9 mouse cellular contexts compared by ENCODE assay signal in the genomic region with DNA sequence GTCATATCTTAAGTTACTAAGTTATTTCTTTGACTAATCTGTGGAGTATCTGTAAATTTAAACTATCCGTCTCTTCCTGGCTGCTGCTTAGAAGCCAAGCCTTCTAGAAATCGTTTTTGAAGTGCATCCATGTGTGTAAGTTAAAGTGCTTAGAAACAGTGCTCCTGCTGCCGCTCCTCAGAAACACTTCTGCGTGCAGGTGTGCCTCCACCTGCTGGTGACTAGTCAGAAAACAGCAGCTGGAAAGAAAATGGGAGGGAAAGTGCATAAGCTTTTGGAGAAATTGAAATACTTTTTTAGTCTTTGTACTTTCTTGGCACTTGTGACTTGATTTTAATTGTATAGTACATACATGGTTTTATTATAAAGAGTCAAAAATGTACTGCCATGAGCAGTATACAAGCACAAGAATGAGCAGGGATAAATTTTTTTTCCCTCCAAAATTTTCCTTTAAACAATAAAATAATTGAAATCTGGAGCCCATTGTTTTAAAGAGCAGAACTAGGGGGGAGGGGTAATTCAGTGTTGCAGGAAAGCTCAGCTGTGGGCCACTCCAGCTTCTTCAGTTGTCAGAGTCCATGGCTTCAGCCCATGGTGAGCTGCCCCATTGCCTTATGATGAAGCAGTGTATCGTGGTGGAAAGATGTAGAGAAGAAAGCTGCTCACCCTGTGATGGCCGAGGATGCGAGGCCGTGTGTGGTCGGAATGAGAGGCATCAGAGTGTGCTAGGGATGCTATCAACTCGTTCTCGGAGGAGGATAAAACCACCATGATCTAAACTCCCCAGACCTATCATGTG. TPM values are rescaled to one million over a fixed set of nuclear protein-coding genes. Genes with fewer than 3 reads are reported as not detected.
DNase-seq lines count a peak whose midpoint lies in the region; ATAC-seq and TF ChIP-seq lines count a peak whose summit lies in the region.
"Had no signal": no experiment of that assay in that cellular context is flagged by ENCODE, and none has a peak within 500 bp of the region (broad histone marks: within the 10 kb centered on the region; RNA-seq: fewer than 3 reads in every experiment).

No protein-coding gene starts in this region.

- no peak overlapping the region for H3K27ac ChIP-seq in heart, adult 2 months
- H3K27ac ChIP-seq in embryonic facial prominence, embryonic 14.5 days (replicated peaks; ENCODE audit: low read depth, low read length), result no peak overlapping the region
- H3K27ac ChIP-seq in cerebellum, adult 2 months (ENCODE audit: insufficient read depth, low read length), result no peak overlapping the region
- H3K27ac ChIP-seq: midbrain, embryonic 15.5 days had no signal

- no peak for TF ChIP-seq POLR2A in heart, adult 2 months (IDR thresholded peaks at IDR 0.05; ENCODE audit: insufficient read depth, low read depth, low read length)
- TF ChIP-seq POLR2A in cerebellum, adult 2 months (IDR thresholded peaks at IDR 0.05; ENCODE audit: borderline replicate concordance, insufficient read depth, low read length), result no peak

- no peak for ATAC-seq in embryonic facial prominence, embryonic 14.5 days (ENCODE audit: low read depth)
- ATAC-seq: midbrain, embryonic 15.5 days had no signal

- no peak for DNase-seq in heart, adult 2 months
- no peak for DNase-seq in heart, postnatal 36 days
- peak; percentile 14 for DNase-seq in right cerebral cortex, postnatal 14 days
- DNase-seq in right cerebral cortex, postnatal 36 days (ENCODE audit: low spot score in 2 of 2), result no peak
- DNase-seq in embryonic facial prominence, embryonic 14.5 days (ENCODE audit: low spot score), result peak; percentile 53
- peak; percentile 18 for DNase-seq in thymus, postnatal 25 days
- DNase-seq in spleen, adult 12 weeks (ENCODE audit: low spot score), result no peak
- no peak for DNase-seq in cerebellum, adult 2 months

- H3K36me3 ChIP-seq in heart, adult 2 months (ENCODE audit: control insufficient read depth, insufficient read depth, low read length), result no peaks in the 10 kb centered on the region
- H3K36me3 ChIP-seq in embryonic facial prominence, embryonic 14.5 days (ENCODE audit: control insufficient read depth, insufficient read depth, low read length), result 0 out of 2 replicates have a peak, but pooled peaks cover 5% of the 10 kb centered on the region
- H3K36me3 ChIP-seq: midbrain, embryonic 15.5 days had no signal

- no peak overlapping the region for H3K4me3 ChIP-seq in heart, adult 2 months
- H3K4me3 ChIP-seq in embryonic facial prominence, embryonic 14.5 days (ENCODE audit: low read depth, low read length), result no peak overlapping the region
- H3K4me3 ChIP-seq in cerebellum, adult 2 months (replicated peaks; ENCODE audit: insufficient read depth, low read depth, low read length), result no peak overlapping the region
- H3K4me3 ChIP-seq: midbrain, embryonic 15.5 days had no signal

- no peak for TF ChIP-seq EP300 in heart, adult 2 months (IDR thresholded peaks at IDR 0.05; ENCODE audit: insufficient read depth, low read depth, low read length)

- H3K4me1 ChIP-seq in heart, adult 2 months (ENCODE audit: control insufficient read depth, insufficient read depth, low read length), result no peaks in the 10 kb centered on the region
- no peaks in the 10 kb centered on the region for H3K4me1 ChIP-seq in embryonic facial prominence, embryonic 14.5 days (ENCODE audit: control insufficient read depth, insufficient read depth, low read length)
- peaks cover 2% of the 10 kb centered on the region; the same call in 1 of the 2 replicates for H3K4me1 ChIP-seq in cerebellum, adult 2 months (ENCODE audit: control insufficient read depth, insufficient read depth, low read length)
- H3K4me1 ChIP-seq: midbrain, embryonic 15.5 days had no signal

- H3K9me3 ChIP-seq in embryonic facial prominence, embryonic 14.5 days (ENCODE audit: control insufficient read depth, low read length), result no peaks in the 10 kb centered on the region
- H3K9me3 ChIP-seq: midbrain, embryonic 15.5 days had no signal

- 80% methylated on average over 11 of the region's 11 CpGs for WGBS in heart, adult 2 months
- 77% methylated on average over 11 of the region's 11 CpGs for WGBS in embryonic facial prominence, embryonic 14.5 days
- 82% methylated on average over 11 of the region's 11 CpGs for WGBS in cerebellum, adult 2 months

- intact Hi-C loops in heart, adult 2 months (cut with DNase I), result loop anchor here (10.0 kb wide), 1 partner anchor 315 kb away; no protein-coding TSS in a partner anchor
- intact Hi-C loops in heart, postnatal 36 days (cut with DNase I), result no loop called here

- no peak overlapping the region for H3K4me2 ChIP-seq in embryonic facial prominence, embryonic 14.5 days (ENCODE audit: low read depth, low read length)
- H3K4me2 ChIP-seq: midbrain, embryonic 15.5 days had no signal

- peak; percentile 51 for TF ChIP-seq CTCF in heart, adult 2 months (IDR thresholded peaks at IDR 0.05)
- TF ChIP-seq CTCF in cerebellum, adult 2 months (IDR thresholded peaks at IDR 0.05; ENCODE audit: borderline replicate concordance, insufficient read depth, low read depth, low read length), result no peak

- H3K79me2 ChIP-seq in heart, adult 2 months (replicated peaks; ENCODE audit: control insufficient read depth, insufficient read depth, low read length), result no peaks in the 10 kb centered on the region

- H3K27me3 ChIP-seq in heart, adult 2 months (ENCODE audit: control insufficient read depth, insufficient read depth, low read length), result no peaks in the 10 kb centered on the region
- no peaks in the 10 kb centered on the region for H3K27me3 ChIP-seq in embryonic facial prominence, embryonic 14.5 days (replicated peaks; ENCODE audit: control insufficient read depth, insufficient read depth, low read length)
- H3K27me3 ChIP-seq in cerebellum, adult 2 months (ENCODE audit: control insufficient read depth, insufficient read depth, low read length), result no peaks in the 10 kb centered on the region
- H3K27me3 ChIP-seq: midbrain, embryonic 15.5 days had no signal

- no peak overlapping the region for H3K9ac ChIP-seq in heart, adult 2 months (ENCODE audit: low read depth, low read length)
- H3K9ac ChIP-seq in embryonic facial prominence, embryonic 14.5 days (ENCODE audit: low read depth, low read length), result no peak overlapping the region
- H3K9ac ChIP-seq: midbrain, embryonic 15.5 days had no signal

RNA-seq across cellular contexts. Expression of gene Nup35, which starts 53.0 kb away (rescaled TPM):
- 1 to 10 TPM; 6.0 to 6.5 TPM for total RNA-seq in heart, adult 2 months (2021)
- polyA plus RNA-seq in heart, adult 2 months (2012; rRNA removed), result 9.7 and 11.3 TPM in 2 replicates
- 1 to 10 TPM; 5.4 to 6.0 TPM for total RNA-seq in heart, postnatal 36 days (2021)
- polyA plus RNA-seq in embryonic facial prominence, embryonic 14.5 days (2014; fragmentation: Nextera tagmentation; extraction: Ambion mirVana), result 41.8 and 43.4 TPM in 2 replicates
- polyA plus RNA-seq in cerebellum, adult 2 months (2012; rRNA removed), result 27.1 and 29.9 TPM in 2 replicates

RNA-seq across cellular contexts. Expression of gene Dusp19, which starts 53.2 kb away (rescaled TPM):
- 1 to 10 TPM; 8.9 to 9.1 TPM for total RNA-seq in heart, adult 2 months (2021)
- polyA plus RNA-seq in heart, adult 2 months (2012; rRNA removed), result 5.4 and 8.8 TPM in 2 replicates
- total RNA-seq in heart, postnatal 36 days (2021), result 1 to 10 TPM; 7.9 to 9.8 TPM
- 18.1 and 19.3 TPM in 2 replicates for polyA plus RNA-seq in embryonic facial prominence, embryonic 14.5 days (2014; fragmentation: Nextera tagmentation; extraction: Ambion mirVana)
- 16.1 and 16.4 TPM in 2 replicates for polyA plus RNA-seq in cerebellum, adult 2 months (2012; rRNA removed)

Comparison
In these comparisons a context has a peak if more than half of its experiments do, and no peak if none do; other contexts are left out.
1. DNase-seq: peak in right cerebral cortex, postnatal 14 days (single experiment), embryonic facial prominence, embryonic 14.5 days (single experiment) and thymus, postnatal 25 days (single experiment); none in heart, adult 2 months (0 of 2), heart, postnatal 36 days (0 of 2), right cerebral cortex, postnatal 36 days (0 of 2), spleen, adult 12 weeks (single experiment) and cerebellum, adult 2 months (0 of 2).